ENCODE assay signal across 9 mouse cellular contexts in genomic region chr5:149634409-149635035, GRCm38 (mm10). TPM values are rescaled to one million over a fixed set of nuclear protein-coding genes. Genes with fewer than 3 reads are reported as not detected.
DNase-seq lines count a peak whose midpoint lies in the region; ATAC-seq and TF ChIP-seq lines count a peak whose summit lies in the region.
"Had no signal": no experiment of that assay in that cellular context is flagged by ENCODE, and none has a peak within 500 bp of the region (broad histone marks: within the 10 kb centered on the region; RNA-seq: fewer than 3 reads in every experiment).

No protein-coding gene starts in this region.

- peak overlapping the region; percentile 96 for H3K4me2 ChIP-seq in lung, postnatal 0 days (replicated peaks; ENCODE audit: low read depth, low read length)
- H3K4me2 ChIP-seq in limb, embryonic 13.5 days (replicated peaks): peak overlapping the region; percentile 82
- peak overlapping the region; percentile 58 for H3K4me2 ChIP-seq in stomach, embryonic 14.5 days (replicated peaks; ENCODE audit: low read depth, low read length)

- no peak for TF ChIP-seq EP300 in lung, postnatal 0 days (IDR thresholded peaks at IDR 0.05)

- no peak for DNase-seq in lung, postnatal 0 days (ENCODE audit: low spot score)
- no peak for DNase-seq in lung, postnatal 4 days
- peak; percentile 7 for DNase-seq in fat pad, adult 2 months (ENCODE audit: extremely low read depth, low read depth, low spot score)
- no peak for DNase-seq in ovary, adult 18-20 months (ENCODE audit: low spot score)
- no peak for DNase-seq in adrenal gland, adult 8-10 months
- no peak for DNase-seq in right cerebral cortex, postnatal 4 days
- DNase-seq: lung, postnatal 10 days had no signal

- peaks cover 8% of the 10 kb centered on the region; the same call in 1 of the 2 replicates for H3K36me3 ChIP-seq in lung, postnatal 0 days (ENCODE audit: insufficient read depth, low read length)
- peaks cover 42% of the 10 kb centered on the region for H3K36me3 ChIP-seq in limb, embryonic 13.5 days
- peaks cover 35% of the 10 kb centered on the region for H3K36me3 ChIP-seq in stomach, embryonic 14.5 days (ENCODE audit: control insufficient read depth, insufficient read depth, low read length)

- TF ChIP-seq CTCF in lung, postnatal 0 days (IDR thresholded peaks at IDR 0.05): no peak

- no peak for ATAC-seq in lung, postnatal 0 days
- no peak for ATAC-seq in limb, embryonic 13.5 days (ENCODE audit: low FRiP score, low read depth)
- ATAC-seq in stomach, embryonic 14.5 days (ENCODE audit: insufficient number of reproducible peaks, insufficient read depth, low FRiP score, low read depth): no peak

- no peaks in the 10 kb centered on the region for H3K4me1 ChIP-seq in lung, postnatal 0 days (ENCODE audit: insufficient read depth, low read depth, low read length)
- peaks cover 23% of the 10 kb centered on the region for H3K4me1 ChIP-seq in limb, embryonic 13.5 days
- peaks cover 13% of the 10 kb centered on the region for H3K4me1 ChIP-seq in stomach, embryonic 14.5 days (ENCODE audit: control insufficient read depth, insufficient read depth, low read length)

- H3K4me3 ChIP-seq in lung, postnatal 0 days (ENCODE audit: low read depth, low read length): no peak overlapping the region
- peak overlapping the region; percentile 81 for H3K4me3 ChIP-seq in limb, embryonic 13.5 days
- H3K4me3 ChIP-seq in stomach, embryonic 14.5 days (ENCODE audit: low read depth, low read length): peak overlapping the region; percentile 71

- H3K27ac ChIP-seq in lung, postnatal 0 days (ENCODE audit: low read length): no peak overlapping the region
- no peak overlapping the region for H3K27ac ChIP-seq in limb, embryonic 13.5 days
- no peak overlapping the region for H3K27ac ChIP-seq in stomach, embryonic 14.5 days (ENCODE audit: low read length)

- H3K9me3 ChIP-seq in lung, postnatal 0 days (ENCODE audit: low read length): no peaks in the 10 kb centered on the region
- no peaks in the 10 kb centered on the region for H3K9me3 ChIP-seq in limb, embryonic 13.5 days
- no peaks in the 10 kb centered on the region for H3K9me3 ChIP-seq in stomach, embryonic 14.5 days (ENCODE audit: control insufficient read depth, low read depth, low read length)

- H3K9ac ChIP-seq in lung, postnatal 0 days (replicated peaks; ENCODE audit: low read depth): 0 out of 2 replicates have a peak overlapping the region, but pooled peaks have one; percentile 33
- H3K9ac ChIP-seq in limb, embryonic 13.5 days: peak overlapping the region; percentile 84
- H3K9ac ChIP-seq in stomach, embryonic 14.5 days (replicated peaks; ENCODE audit: low read depth, low read length): no peak overlapping the region; the same call in 1 of the 2 replicates

- H3K27me3 ChIP-seq in lung, postnatal 0 days (replicated peaks; ENCODE audit: insufficient read depth, low read length): no peaks in the 10 kb centered on the region
- H3K27me3 ChIP-seq in limb, embryonic 13.5 days: no peaks in the 10 kb centered on the region
- H3K27me3 ChIP-seq in stomach, embryonic 14.5 days (ENCODE audit: control insufficient read depth, insufficient read depth, low read length): no peaks in the 10 kb centered on the region

- 61% methylated on average over 11 of the region's 11 CpGs for WGBS in lung, postnatal 0 days
- WGBS in limb, embryonic 13.5 days: 71% methylated on average over 11 of the region's 11 CpGs
- 61% methylated on average over 11 of the region's 11 CpGs for WGBS in stomach, embryonic 14.5 days

RNA-seq across cellular contexts. Expression of gene Hsph1, which starts 1.7 kb away (rescaled TPM):
- 7.3 and 14.7 TPM in 2 replicates for polyA plus RNA-seq in lung, postnatal 0 days (2015; fragmentation: Nextera tagmentation; extraction: Ambion mirVana)
- polyA plus RNA-seq in limb, embryonic 13.5 days (2015; fragmentation: Nextera tagmentation; extraction: Ambion mirVana): 57.9 and 72.5 TPM in 2 replicates
- 42.7 and 50.8 TPM in 2 replicates for polyA plus RNA-seq in stomach, embryonic 14.5 days (2014; fragmentation: Nextera tagmentation; extraction: Ambion mirVana)
- total RNA-seq in adrenal gland, adult 8-10 months (2022): 100 to 1,000 TPM in 3 of 4 experiments, 10 to 100 TPM in 1; 95.3 to 315 (median 114) TPM

RNA-seq across cellular contexts. Expression of gene B3glct, which starts 43.5 kb away (rescaled TPM):
- polyA plus RNA-seq in lung, postnatal 0 days (2015; fragmentation: Nextera tagmentation; extraction: Ambion mirVana): 5.0 and 5.1 TPM in 2 replicates
- 15.6 and 15.7 TPM in 2 replicates for polyA plus RNA-seq in limb, embryonic 13.5 days (2015; fragmentation: Nextera tagmentation; extraction: Ambion mirVana)
- polyA plus RNA-seq in stomach, embryonic 14.5 days (2014; fragmentation: Nextera tagmentation; extraction: Ambion mirVana): 17.8 and 18.2 TPM in 2 replicates
- total RNA-seq in adrenal gland, adult 8-10 months (2022): 10 to 100 TPM; 27.9 to 40.0 (median 34.9) TPM
